Mouse (Mus musculus): ENCODE results near the gene Gm12169. TPM values are rescaled to one million over a fixed set of nuclear protein-coding genes. Genes with fewer than 3 reads are reported as not detected.

Gene Gm12169
- polyA plus RNA-seq, 1 experiment from 2014 or later = not detected

DNA sequence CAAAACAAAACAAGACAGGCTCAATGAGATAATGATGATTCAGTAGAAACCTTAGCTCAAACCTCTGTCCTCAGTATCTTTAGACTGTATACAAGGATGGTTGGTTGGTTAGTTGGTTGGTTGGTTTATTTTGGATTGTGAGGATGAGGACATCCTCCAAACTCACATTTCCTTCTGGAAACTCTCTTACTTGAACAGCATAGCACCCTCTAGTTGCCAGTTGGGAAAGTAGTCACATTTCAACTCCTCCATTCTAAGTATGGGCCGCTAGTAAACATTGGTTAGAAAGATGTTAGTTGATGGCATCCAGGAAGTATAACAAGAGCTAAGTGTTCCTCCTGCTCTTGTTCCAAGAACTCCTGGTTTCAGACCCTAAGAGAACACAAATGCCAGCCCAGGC is 45.1 kb downstream of the Gm12169 start:
- Histone ChIP-seq H3K9ac (ENCODE audit: low read depth, low read length) (no peak overlapping the region), H3K27me3 (ENCODE audit: control insufficient read depth, insufficient read depth, low read length) (no peaks in the 10 kb centered on the region), H3K4me3 (ENCODE audit: low read depth, low read length) (no peak overlapping the region), H3K36me3 (ENCODE audit: control insufficient read depth, insufficient read depth, low read length) (no peaks in the 10 kb centered on the region), H3K4me2 (no peak overlapping the region), H3K4me1 (ENCODE audit: control insufficient read depth, insufficient read depth, low read length) (no peaks in the 10 kb centered on the region), H3K9me3 (replicated peaks; ENCODE audit: control insufficient read depth, low read length) (no peaks in the 10 kb centered on the region), H3K27ac (ENCODE audit: low read depth, low read length) (no peak overlapping the region)
- WGBS (ENCODE audit: insufficient replicate concordance) = 72% methylated on average over 1 of the region's 1 CpGs
- no peak for ATAC-seq (replicated peaks; ENCODE audit: insufficient number of reproducible peaks, low FRiP score, low TSS enrichment)

GRCm38 (mm10) chr11:46571327-46571726 is 47.3 kb downstream of the Gm12169 start, which contains the start of gene BC053393:
TSS of gene BC053393 (plus strand) at chr11:46571536.
- WGBS (ENCODE audit: insufficient replicate concordance) = 7% methylated on average over 1 of the region's 1 CpGs
- no peak within 1 kb of the TSS for H3K4me3 ChIP-seq (ENCODE audit: low read depth, low read length)
- H3K27ac ChIP-seq (ENCODE audit: low read depth, low read length) = no peak within 1 kb of the TSS
- no peak within 1 kb of the TSS for H3K9ac ChIP-seq (ENCODE audit: low read depth, low read length)
- H3K4me2 ChIP-seq = no peak within 1 kb of the TSS
- no peaks in the 10 kb centered on the region for H3K9me3 ChIP-seq (replicated peaks; ENCODE audit: control insufficient read depth, low read length)
- H3K36me3 ChIP-seq (ENCODE audit: control insufficient read depth, insufficient read depth, low read length) = no peaks in the 10 kb centered on the region
- H3K4me1 ChIP-seq (ENCODE audit: control insufficient read depth, insufficient read depth, low read length) = no peaks in the 10 kb centered on the region
- no peak for ATAC-seq (replicated peaks; ENCODE audit: insufficient number of reproducible peaks, low FRiP score, low TSS enrichment)
- no peaks in the 10 kb centered on the region for H3K27me3 ChIP-seq (ENCODE audit: control insufficient read depth, insufficient read depth, low read length)

DNA sequence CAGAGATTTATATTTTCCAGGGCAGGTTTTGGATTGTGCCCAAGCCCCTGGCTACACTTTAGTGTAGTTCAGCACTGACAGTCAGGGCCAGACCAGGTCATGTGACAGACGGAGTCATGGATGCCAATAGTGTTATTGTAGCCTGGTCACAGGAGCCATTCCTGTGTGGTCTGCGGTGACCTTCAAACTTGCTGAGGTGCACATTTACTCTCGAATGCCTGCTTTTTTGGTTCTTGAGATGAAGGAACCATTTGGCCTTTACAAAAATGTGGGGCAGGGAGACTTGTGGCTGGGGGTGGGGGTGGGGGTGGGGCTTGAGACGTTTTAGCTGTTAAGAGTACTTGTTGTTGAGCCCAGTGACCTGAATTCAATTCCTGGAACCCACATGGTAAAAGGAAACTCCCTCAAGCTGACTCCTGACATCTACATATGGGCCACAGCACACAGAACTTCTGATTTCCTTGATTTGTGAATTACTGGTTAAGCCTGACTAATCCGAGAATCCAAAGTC is 54.8 kb downstream of the Gm12169 start:
- no peak overlapping the region for H3K27ac ChIP-seq (ENCODE audit: low read depth, low read length)
- H3K36me3 ChIP-seq (ENCODE audit: control insufficient read depth, insufficient read depth, low read length) = no peaks in the 10 kb centered on the region
- no peaks in the 10 kb centered on the region for H3K4me1 ChIP-seq (ENCODE audit: control insufficient read depth, insufficient read depth, low read length)
- H3K4me3 ChIP-seq (ENCODE audit: low read depth, low read length) = no peak overlapping the region
- no peak overlapping the region for H3K4me2 ChIP-seq
- H3K27me3 ChIP-seq (ENCODE audit: control insufficient read depth, insufficient read depth, low read length) = no peaks in the 10 kb centered on the region
- H3K9me3 ChIP-seq (replicated peaks; ENCODE audit: control insufficient read depth, low read length) = no peaks in the 10 kb centered on the region
- no peak for ATAC-seq (replicated peaks; ENCODE audit: insufficient number of reproducible peaks, low FRiP score, low TSS enrichment)
- H3K9ac ChIP-seq (ENCODE audit: low read depth, low read length) = no peak overlapping the region
- WGBS (ENCODE audit: insufficient replicate concordance) = 62% methylated on average over 5 of the region's 5 CpGs

GRCm38 (mm10) chr11:46580428-46580827 is 56.4 kb downstream of the Gm12169 start:
- H3K27me3 ChIP-seq (ENCODE audit: control insufficient read depth, insufficient read depth, low read length) = no peaks in the 10 kb centered on the region
- no peaks in the 10 kb centered on the region for H3K4me1 ChIP-seq (ENCODE audit: control insufficient read depth, insufficient read depth, low read length)
- no peaks in the 10 kb centered on the region for H3K36me3 ChIP-seq (ENCODE audit: control insufficient read depth, insufficient read depth, low read length)
- H3K4me3 ChIP-seq (ENCODE audit: low read depth, low read length) = no peak overlapping the region
- H3K9ac ChIP-seq (ENCODE audit: low read depth, low read length) = no peak overlapping the region
- H3K4me2 ChIP-seq = no peak overlapping the region
- H3K9me3 ChIP-seq (replicated peaks; ENCODE audit: control insufficient read depth, low read length) = no peaks in the 10 kb centered on the region
- no peak overlapping the region for H3K27ac ChIP-seq (ENCODE audit: low read depth, low read length)
- no peak for ATAC-seq (replicated peaks; ENCODE audit: insufficient number of reproducible peaks, low FRiP score, low TSS enrichment)
- 77% methylated on average over 3 of the region's 3 CpGs for WGBS (ENCODE audit: insufficient replicate concordance)

- Histone ChIP-seq H3K9me3 (replicated peaks; ENCODE audit: control insufficient read depth, low read length) (no peaks in the 10 kb centered on the region), H3K4me2 (no peak overlapping the region), H3K4me1 (ENCODE audit: control insufficient read depth, insufficient read depth, low read length) (no peaks in the 10 kb centered on the region), H3K4me3 (ENCODE audit: low read depth, low read length) (no peak overlapping the region), H3K36me3 (ENCODE audit: control insufficient read depth, insufficient read depth, low read length) (no peaks in the 10 kb centered on the region), H3K27ac (ENCODE audit: low read depth, low read length) (no peak overlapping the region), H3K27me3 (ENCODE audit: control insufficient read depth, insufficient read depth, low read length) (no peaks in the 10 kb centered on the region), H3K9ac (ENCODE audit: low read depth, low read length) (no peak overlapping the region)
- 77% methylated on average over 5 of the region's 5 CpGs for WGBS (ENCODE audit: insufficient replicate concordance)
- ATAC-seq (replicated peaks; ENCODE audit: insufficient number of reproducible peaks, low FRiP score, low TSS enrichment) = no peak
These were observed 58.7 kb downstream of the Gm12169 start for GRCm38 (mm10) chr11:46582741-46583140.

Other genes starting within 250 kb of the Gm12169 start
- 5.6 and 5.7 TPM in 2 replicates for gene Cyfip2, start 211.4 kb upstream of the Gm12169 start, polyA plus RNA-seq (2014; fragmentation: Nextera tagmentation; extraction: Ambion mirVana)
- 0.10 TPM in 1 of 2 replicates, not detected in the other for gene Itk, start 134.7 kb upstream of the Gm12169 start, polyA plus RNA-seq (2014; fragmentation: Nextera tagmentation; extraction: Ambion mirVana)
- gene Fam71b, start 127.7 kb upstream of the Gm12169 start, polyA plus RNA-seq (2014; fragmentation: Nextera tagmentation; extraction: Ambion mirVana) = 0.07 TPM in 1 of 2 replicates, not detected in the other
- 57.8 and 60.1 TPM in 2 replicates for gene Med7, start 87.3 kb upstream of the Gm12169 start, polyA plus RNA-seq (2014; fragmentation: Nextera tagmentation; extraction: Ambion mirVana)
- 0.31 and 0.33 TPM in 2 replicates for gene Havcr2, start 69.3 kb upstream of the Gm12169 start, polyA plus RNA-seq (2014; fragmentation: Nextera tagmentation; extraction: Ambion mirVana)
- gene BC053393, start 47.3 kb downstream of the Gm12169 start, polyA plus RNA-seq (2014; fragmentation: Nextera tagmentation; extraction: Ambion mirVana) = 0.23 and 0.56 TPM in 2 replicates
- not detected in 2 replicates for gene Dppa1, start 105.0 kb downstream of the Gm12169 start, polyA plus RNA-seq (2014; fragmentation: Nextera tagmentation; extraction: Ambion mirVana)
- 0.24 and 0.33 TPM in 2 replicates for gene Timd2, start 182.8 kb downstream of the Gm12169 start, polyA plus RNA-seq (2014; fragmentation: Nextera tagmentation; extraction: Ambion mirVana)
- 0.14 and 0.29 TPM in 2 replicates for gene Havcr1, start 210.9 kb downstream of the Gm12169 start, polyA plus RNA-seq (2014; fragmentation: Nextera tagmentation; extraction: Ambion mirVana)